Mouse (Mus musculus) lung, postnatal 0 days (tissue): ENCODE data around the gene S1pr1. TPM values are rescaled to one million over a fixed set of nuclear protein-coding genes. Genes with fewer than 3 reads are reported as not detected.

Source experiments
- ATAC-seq: fragments of 200-750 bp; cut with Nextera tagmentation; 2 replicates; pipeline ENCODE4 v1.8.0; 2017; ENCODE audit warnings: moderate library complexity
- DNase-seq: peaks from one replicate; pipeline ENCODE4 v3.0.0-alpha.2; 2016; ENCODE audit warnings: low spot score
- H3K27ac ChIP-seq: fragments of 300-500 bp; sonication (generic); 2 replicates; pipeline ENCODE4 v1.5.1; 2014; ENCODE audit warnings: antibody characterized with exemption, mild to moderate bottlenecking, low read length, mixed read lengths
- H3K27me3 ChIP-seq: fragments of 300-500 bp; sonication (generic); replicated peaks from 2 replicates; pipeline ENCODE4 v1.6.1; 2014; ENCODE audit warnings: low read length, mixed read lengths; ENCODE audit not compliant: insufficient read depth
- H3K36me3 ChIP-seq: fragments of 300-500 bp; sonication (generic); 2 replicates; pipeline ENCODE4 v1.6.1; 2014; ENCODE audit warnings: low read length, mixed read lengths; ENCODE audit not compliant: insufficient read depth
- H3K4me1 ChIP-seq: fragments of 300-500 bp; sonication (generic); 2 replicates; pipeline ENCODE4 v1.6.1; 2014; ENCODE audit warnings: antibody characterized with exemption, low read depth, low read length, mixed read lengths; ENCODE audit not compliant: insufficient read depth
- H3K4me2 ChIP-seq: fragments of 300-500 bp; sonication (generic); replicated peaks from 2 replicates; pipeline ENCODE4 v1.6.1; 2014; ENCODE audit warnings: low read depth, mild to moderate bottlenecking, low read length, moderate library complexity, mixed read lengths
- H3K4me3 ChIP-seq: fragments of 300-500 bp; sonication (generic); 2 replicates; pipeline ENCODE4 v1.5.1; 2014; ENCODE audit warnings: low read depth, low read length
- H3K9ac ChIP-seq: fragments of 300-500 bp; sonication (generic); replicated peaks from 2 replicates; pipeline ENCODE4 v1.6.1; 2014; ENCODE audit warnings: low read depth, mild to moderate bottlenecking
- H3K9me3 ChIP-seq: fragments of 300-500 bp; sonication (generic); 2 replicates; pipeline ENCODE4 v1.6.1; 2016; ENCODE audit warnings: low read length, mixed read lengths
- CTCF ChIP-seq: IDR thresholded peaks from 2 replicates; pipeline ENCODE4 v1.5.1; 2016; ENCODE audit warnings: antibody characterized with exemption, mild to moderate bottlenecking
- EP300 ChIP-seq: IDR thresholded peaks from 2 replicates; pipeline ENCODE4 v1.6.1; 2016; ENCODE audit warnings: antibody characterized with exemption, mild to moderate bottlenecking, control low read depth
- WGBS: fragments of 180-500 bp; shearing (Covaris S2); extraction: QIAGEN DNeasy Blood & Tissue Kit; methylation state at CpG from one replicate; pipeline ENCODE4 v1.1.7; 2014; 5-methylcytosine and 5-hydroxymethylcytosine counted together
- polyA plus RNA-seq: library from polyadenylated mRNA; unstranded; fragments of >200 nt; fragmentation: Nextera tagmentation; extraction: Ambion mirVana; gene quantifications from 2 replicates; pipeline ENCODE4 v1.2.1, GENCODE M21; 2015

The S1pr1 gene
- polyA plus RNA-seq, 1 experiment from 2014 or later, result 100 TPM

DNA sequence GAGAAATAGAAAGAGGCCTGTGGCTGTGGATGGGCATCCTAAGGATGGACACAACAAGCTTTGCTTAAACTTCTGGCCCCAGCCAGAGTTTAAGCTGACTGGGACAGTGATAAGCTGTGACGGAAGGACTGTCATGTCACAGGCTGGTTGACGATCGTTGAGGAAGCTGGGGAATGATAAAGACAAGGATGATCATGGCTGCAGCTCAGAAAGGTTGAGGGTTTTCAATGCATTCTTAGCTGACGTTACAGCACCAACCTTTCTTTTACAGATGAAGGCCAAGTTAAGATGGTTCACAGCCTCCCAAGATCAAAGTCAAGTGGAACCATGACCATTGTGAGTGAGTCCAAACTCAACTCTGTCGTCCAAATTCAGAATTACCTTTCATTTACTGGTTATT is 40.2 kb downstream of the S1pr1 start:
- DNase-seq (no peak), ATAC-seq (no peak)
- H3K27ac ChIP-seq, result no peak overlapping the region
- no peak overlapping the region for H3K4me3 ChIP-seq
- H3K9me3 ChIP-seq, result no peaks in the 10 kb centered on the region
- TF ChIP-seq CTCF (no peak), EP300 (no peak)
- WGBS, result 72% methylated on average over 5 of the region's 5 CpGs
- no peaks in the 10 kb centered on the region for H3K27me3 ChIP-seq
- no peaks in the 10 kb centered on the region for H3K36me3 ChIP-seq
- H3K4me2 ChIP-seq, result no peak overlapping the region
- 0 out of 2 replicates have a peak, but pooled peaks cover 3% of the 10 kb centered on the region for H3K4me1 ChIP-seq
- no peak overlapping the region for H3K9ac ChIP-seq

- peak overlapping the region; percentile 33; the same call in 1 of the 2 replicates for H3K27ac ChIP-seq
- DNase-seq (peak; percentile 57), ATAC-seq (peak; percentile 81)
- H3K4me1 ChIP-seq, result 0 out of 2 replicates have a peak, but pooled peaks cover 3% of the 10 kb centered on the region
- no peaks in the 10 kb centered on the region for H3K27me3 ChIP-seq
- no peaks in the 10 kb centered on the region for H3K9me3 ChIP-seq
- TF ChIP-seq CTCF, result no peak
- peak; percentile 77 for TF ChIP-seq EP300
- no peak overlapping the region for H3K9ac ChIP-seq
- no peak overlapping the region for H3K4me3 ChIP-seq
- no peak overlapping the region for H3K4me2 ChIP-seq
- H3K36me3 ChIP-seq, result no peaks in the 10 kb centered on the region
- WGBS, result 23% methylated on average over 13 of the region's 13 CpGs
Measured at GRCm38 (mm10) chr3:115673663-115674157, 41.2 kb downstream of the S1pr1 start.

DNA sequence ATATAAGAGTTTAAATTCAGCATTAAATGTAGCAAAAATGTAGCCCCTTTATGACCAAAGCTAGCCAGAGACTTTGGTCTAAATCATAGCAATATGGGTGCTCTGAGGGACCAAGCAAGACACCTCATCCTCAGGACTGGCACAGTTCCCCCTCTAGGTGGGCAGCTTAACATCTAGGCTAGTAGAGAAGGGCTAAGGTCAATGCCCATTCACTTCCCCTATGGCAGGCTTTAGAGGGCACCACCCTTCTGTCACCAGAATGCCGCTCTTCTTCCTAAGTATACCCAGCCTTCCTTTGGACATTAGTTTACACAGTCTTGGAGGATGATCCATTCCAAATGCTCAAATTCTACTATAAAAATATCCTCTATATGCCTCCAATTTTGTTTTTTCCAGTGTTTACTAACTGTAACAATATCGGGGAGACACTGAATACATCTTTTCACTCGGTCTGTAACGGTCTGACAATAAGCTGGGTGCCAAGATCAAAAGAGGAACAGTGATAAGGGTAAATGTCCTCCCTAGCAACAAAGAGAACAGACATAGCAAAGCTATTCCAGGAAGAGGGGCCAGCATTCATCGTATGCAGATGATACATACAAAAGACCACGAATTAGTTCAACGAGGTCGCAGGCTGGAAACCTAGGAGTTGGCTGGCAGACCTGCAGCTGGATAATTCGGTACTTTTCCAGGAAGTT is 41.8 kb downstream of the S1pr1 start:
- 25% methylated on average over 9 of the region's 9 CpGs for WGBS

GRCm38 (mm10) chr3:115669230-115669629 is 45.6 kb downstream of the S1pr1 start:
- Histone ChIP-seq H3K9me3 (no peaks in the 10 kb centered on the region), H3K9ac (no peak overlapping the region), H3K4me1 (0 out of 2 replicates have a peak, but pooled peaks cover 3% of the 10 kb centered on the region), H3K27me3 (no peaks in the 10 kb centered on the region), H3K36me3 (no peaks in the 10 kb centered on the region), H3K27ac (no peak overlapping the region), H3K4me3 (no peak overlapping the region), H3K4me2 (no peak overlapping the region)
- TF ChIP-seq EP300 (no peak), CTCF (no peak)
- ATAC-seq (no peak), DNase-seq (no peak)
- WGBS, result 80% methylated on average over 1 of the region's 1 CpGs

More for the DNA sequence above, 41.8 kb downstream of the S1pr1 start:
- DNase-seq, result peak; percentile 47
- Histone ChIP-seq H3K4me2 (no peak overlapping the region), H3K27me3 (no peaks in the 10 kb centered on the region), H3K4me1 (0 out of 2 replicates have a peak, but pooled peaks cover 3% of the 10 kb centered on the region), H3K9ac (no peak overlapping the region), H3K36me3 (no peaks in the 10 kb centered on the region), H3K4me3 (no peak overlapping the region), H3K9me3 (no peaks in the 10 kb centered on the region), H3K27ac (peak overlapping the region; percentile 33)
- TF ChIP-seq CTCF (no peak), EP300 (no peak)
- ATAC-seq, result peak; percentile 75

DNA sequence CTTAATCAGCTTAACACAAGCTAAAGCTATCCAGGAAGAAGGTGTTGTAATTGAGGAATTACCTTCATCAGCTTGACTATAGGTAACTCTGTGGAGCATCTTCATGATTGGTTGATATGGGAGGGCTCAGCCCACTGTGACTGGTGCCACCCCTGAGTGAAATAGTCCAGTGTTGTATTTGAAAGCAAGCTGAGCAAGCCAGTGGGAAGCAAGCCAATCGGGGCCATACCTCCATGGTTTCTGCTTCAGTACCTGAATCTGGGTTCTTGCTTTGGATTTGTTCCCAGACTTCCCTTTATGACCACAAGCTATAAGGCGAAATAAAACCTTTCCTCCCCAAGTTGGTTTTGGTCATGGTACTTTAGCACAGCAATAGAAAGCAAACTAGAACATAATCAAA is 47.7 kb downstream of the S1pr1 start:
- WGBS, result 78% methylated on average over 2 of the region's 2 CpGs
- DNase-seq, result no peak
- ATAC-seq, result no peak
- H3K9ac ChIP-seq, result no peak overlapping the region
- H3K4me3 ChIP-seq, result no peak overlapping the region
- no peak overlapping the region for H3K4me2 ChIP-seq
- no peaks in the 10 kb centered on the region for H3K27me3 ChIP-seq
- H3K36me3 ChIP-seq, result no peaks in the 10 kb centered on the region
- no peaks in the 10 kb centered on the region for H3K4me1 ChIP-seq
- no peak overlapping the region for H3K27ac ChIP-seq
- no peaks in the 10 kb centered on the region for H3K9me3 ChIP-seq
- no peak for TF ChIP-seq EP300
- TF ChIP-seq CTCF, result no peak

GRCm38 (mm10) chr3:115666547-115666946 is 48.3 kb downstream of the S1pr1 start:
- no peak overlapping the region for H3K27ac ChIP-seq
- 37% methylated on average over 8 of the region's 8 CpGs for WGBS
- TF ChIP-seq CTCF (no peak), EP300 (no peak)
- H3K36me3 ChIP-seq, result no peaks in the 10 kb centered on the region
- no peaks in the 10 kb centered on the region for H3K27me3 ChIP-seq
- H3K4me2 ChIP-seq, result no peak overlapping the region
- no peaks in the 10 kb centered on the region for H3K9me3 ChIP-seq
- DNase-seq (no peak), ATAC-seq (no peak)
- no peak overlapping the region for H3K9ac ChIP-seq
- H3K4me3 ChIP-seq, result no peak overlapping the region
- H3K4me1 ChIP-seq, result no peaks in the 10 kb centered on the region
